Mouse (Mus musculus) embryonic stem cell, embryonic (primary cell): ENCODE results near the gene Lzts2.

Experiments
- CTCF ChIA-PET, 4 experiments: fragments of 300-600 bp in 2 of 4; fragments of 350-600 bp in 2 of 4; sonication (Branson Sonifier 250); formaldehyde crosslinking; loops; one replicate each; lab custom pipeline; 2022; ENCODE audit warnings: inconsistent platforms in 2 of 4; lab: Charles Lee
- POLR2A ChIA-PET, 4 experiments: fragments of 300-600 bp in 2 of 4; fragments of 350-600 bp in 2 of 4; sonication (Branson Sonifier 250); formaldehyde crosslinking; loops; one replicate each; lab custom pipeline; 2022; ENCODE audit warnings: antibody characterized with exemption in 4 of 4, inconsistent platforms in 1 of 4; lab: Charles Lee

The Lzts2 gene

DNA sequence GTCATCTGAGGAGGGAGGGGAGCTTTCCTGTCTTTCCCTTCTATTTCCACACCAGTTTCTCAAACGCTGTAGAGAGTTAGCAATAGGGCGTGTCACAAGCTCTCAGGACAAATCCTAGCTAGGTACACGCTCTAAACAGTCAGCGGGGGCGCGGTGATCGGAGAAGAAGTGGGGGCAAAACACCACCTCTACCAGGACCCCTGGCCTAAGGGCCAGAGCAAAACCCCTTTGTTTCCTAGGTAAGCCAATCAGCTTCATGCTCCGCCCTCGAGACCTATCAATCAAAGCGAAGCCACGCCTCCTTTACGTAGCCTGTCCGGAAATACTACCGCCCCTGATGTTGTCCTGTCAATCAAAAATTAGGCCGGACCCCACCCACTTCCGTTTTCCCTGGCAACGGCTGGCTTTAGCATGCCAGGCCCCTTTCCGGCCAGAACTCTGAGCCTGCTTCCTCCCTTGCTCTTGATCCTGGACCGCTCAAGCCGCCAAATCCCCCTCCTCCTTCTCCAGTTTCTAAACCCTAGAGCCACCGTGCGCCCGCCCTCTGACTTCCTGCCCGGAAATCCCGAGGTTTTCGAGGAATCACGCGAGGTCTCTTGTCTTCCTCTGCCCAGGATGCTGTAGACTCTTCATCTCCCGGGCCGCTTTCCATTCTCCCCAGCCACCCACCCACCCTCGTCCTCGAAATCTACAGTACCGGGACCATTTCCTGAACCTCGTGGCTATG, 44.1 kb downstream of the Lzts2 start:
- ChIA-PET CTCF (interaction anchor here (0.5 to 7.7 kb wide), 41 partner anchors 8 to 236 kb away, joined by 3 to 138 read pairs (median 5); partner anchors contain the start of genes Kazald1 (in 4 of the 4), Sfxn3 (in 4 of the 4), Pdzd7 (in 1 of the 4) and Slf2 (in 1 of the 4)), POLR2A (interaction anchor here (0.5 to 8.2 kb wide), 61 partner anchors 9 to 1249 kb away, joined by 3 to 116 read pairs (median 4); partner anchors contain the start of genes Kazald1 (in 3 of the 4), Sfxn3 (in 3 of the 4), Lzts2 (in 2 of the 4) and Mrpl43 (in 2 of the 4))

- CTCF ChIA-PET, result interaction anchor here (0.5 to 7.7 kb wide), 35 partner anchors 9 to 161 kb away, joined by 3 to 138 read pairs (median 6); partner anchors contain the start of genes Kazald1 (in 4 of the 4), Sfxn3 (in 4 of the 4), Pdzd7 (in 1 of the 4) and Slf2 (in 1 of the 4)
- POLR2A ChIA-PET, result interaction anchor here (0.5 to 8.2 kb wide), 40 partner anchors 11 to 1202 kb away, joined by 3 to 116 read pairs (median 5); partner anchors contain the start of genes Kazald1 (in 3 of the 4), Sfxn3 (in 3 of the 4), Lzts2 (in 2 of the 4) and Pdzd7 (in 2 of the 4)
Measured at GRCm38 (mm10) chr19:45058841-45059240, 44.6 kb downstream of the Lzts2 start.

- ChIA-PET POLR2A (interaction anchor here (0.5 to 3.7 kb wide), 16 partner anchors 10 to 245 kb away, joined by 3 to 59 read pairs (median 3); partner anchors contain the start of genes Kazald1 (in 3 of the 4) and Sfxn3 (in 1 of the 4)), CTCF (interaction anchor here (0.5 to 5.3 kb wide), 43 partner anchors 7 to 1325 kb away, joined by 3 to 62 read pairs (median 4); partner anchors contain the start of genes Kazald1 (in 3 of the 4), Sfxn3 (in 2 of the 4), Lzts2 (in 1 of the 4) and Pdzd7 (in 1 of the 4))
Measured at GRCm38 (mm10) chr19:45063565-45064292, 49.5 kb downstream of the Lzts2 start.

GRCm38 (mm10) chr19:45065226-45065625, 51.0 kb downstream of the Lzts2 start:
- ChIA-PET CTCF (interaction anchor here (0.5 to 5.3 kb wide), 33 partner anchors 9 to 953 kb away, joined by 3 to 62 read pairs (median 6); partner anchors contain the start of genes Kazald1 (in 3 of the 4), Sfxn3 (in 2 of the 4), Lzts2 (in 1 of the 4) and Pdzd7 (in 1 of the 4)), POLR2A (interaction anchor here (0.6 to 3.7 kb wide), 13 partner anchors 10 to 134 kb away, joined by 3 to 59 read pairs (median 4); partner anchors contain the start of genes Kazald1 (in 4 of the 4) and Slf2 (in 1 of the 4))

DNA sequence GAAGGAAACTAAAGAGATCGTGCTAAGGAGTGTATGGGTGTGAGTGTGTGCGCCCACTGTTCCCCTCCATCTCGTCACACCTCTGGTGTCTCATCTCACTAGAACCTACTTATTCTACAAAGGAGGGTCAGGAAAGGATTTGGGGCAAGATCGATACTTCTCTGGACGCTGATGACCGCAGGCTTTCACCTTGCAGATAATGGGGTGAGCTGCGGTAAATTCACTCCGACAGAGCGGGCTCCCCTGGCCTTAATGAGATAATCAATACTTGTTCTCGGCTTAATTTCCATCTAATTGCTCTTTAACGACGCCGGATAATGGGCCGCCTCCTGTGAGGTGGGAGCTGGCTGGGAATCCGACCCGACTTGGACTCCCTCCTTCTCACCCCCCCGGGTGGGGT, 53.0 kb downstream of the Lzts2 start:
- ChIA-PET CTCF (interaction anchor here in 2 of 4 experiments (0.9 to 2.8 kb wide), 4 partner anchors 9 to 94 kb away, joined by 3 to 13 read pairs (median 4); partner anchors contain the start of gene Sfxn3 (in 1 of the 2)), POLR2A (interaction anchor here in 2 of 4 experiments (0.7 to 1.8 kb wide), 6 partner anchors 8 to 94 kb away, joined by 3 to 6 read pairs (median 4); partner anchors contain the start of genes Kazald1 (in 1 of the 2) and Sfxn3 (in 1 of the 2))

DNA sequence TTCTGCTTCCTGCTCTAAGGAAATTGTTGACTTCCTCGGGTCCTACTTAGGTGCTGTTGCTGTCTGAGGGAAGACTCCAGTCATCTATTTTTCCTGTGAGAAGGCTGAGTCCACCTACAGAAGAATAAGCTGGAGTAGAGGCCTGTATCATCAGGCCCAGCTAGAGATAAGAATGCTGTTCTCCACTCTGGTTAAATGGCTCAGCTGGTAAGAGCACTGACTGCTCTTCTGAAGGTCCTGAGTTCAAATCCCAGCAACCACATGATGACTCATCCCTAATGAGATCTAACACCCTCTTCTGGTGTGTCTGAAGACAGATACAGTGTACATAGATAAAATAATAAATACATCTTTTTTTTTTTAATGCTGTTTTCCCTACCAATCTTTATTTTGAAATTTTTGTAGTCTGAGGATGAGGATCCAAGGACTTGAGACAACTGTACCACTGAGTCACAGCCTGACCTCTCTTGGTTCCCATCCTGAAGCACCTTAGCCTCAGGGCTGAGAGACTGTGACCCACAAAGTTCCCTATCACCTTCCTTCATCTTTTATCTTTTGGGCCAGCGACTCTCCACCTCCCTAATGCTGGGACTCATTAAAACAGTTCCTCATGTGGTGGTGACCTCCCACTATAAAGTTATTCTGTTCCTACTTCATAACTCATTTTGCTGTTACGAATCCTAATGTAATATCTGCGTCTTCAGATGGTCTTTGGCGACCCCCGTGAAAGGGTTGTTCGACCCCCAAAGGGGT, 53.7 kb downstream of the Lzts2 start:
- CTCF ChIA-PET, result interaction anchor here in 2 of 4 experiments (0.9 to 2.8 kb wide), 5 partner anchors 9 to 93 kb away, joined by 3 to 13 read pairs (median 4); partner anchors contain the start of gene Sfxn3 (in 1 of the 2)
- POLR2A ChIA-PET, result interaction anchor here in 2 of 4 experiments (0.7 to 1.8 kb wide), 5 partner anchors 7 to 93 kb away, joined by 3 to 6 read pairs (median 4); partner anchors contain the start of genes Kazald1 (in 1 of the 2) and Sfxn3 (in 1 of the 2)

DNA sequence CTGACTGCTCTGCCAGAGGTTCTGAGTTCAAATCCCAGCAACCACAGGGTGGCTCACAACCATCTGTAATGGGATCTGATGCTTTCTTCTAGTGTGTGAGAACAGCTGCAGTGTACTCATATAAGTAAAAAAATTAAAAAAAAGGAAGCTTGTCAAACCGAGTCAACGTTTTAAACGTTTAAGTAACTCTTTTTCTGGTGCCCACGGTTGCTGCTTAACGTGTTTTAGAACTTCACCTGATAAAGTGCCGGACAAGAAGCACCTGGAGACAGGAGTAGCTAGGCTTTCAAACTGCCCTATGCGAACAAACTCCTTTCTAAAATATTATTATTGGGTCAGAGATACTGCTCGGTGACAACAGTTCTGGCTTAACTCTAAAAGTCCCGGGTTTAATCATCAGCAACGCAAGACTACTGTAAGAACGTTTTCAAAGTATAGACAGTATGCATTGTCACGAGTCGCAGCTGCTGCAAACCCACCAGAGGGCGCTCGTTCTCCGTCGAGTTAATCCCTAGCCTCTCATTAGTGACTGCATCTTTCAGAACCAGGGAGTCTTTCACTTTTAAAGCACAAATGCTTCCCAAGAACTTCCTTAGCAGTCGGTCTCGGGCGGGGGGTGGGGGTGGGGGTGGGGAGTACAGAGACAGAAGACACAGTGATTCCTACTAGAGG, 59.8 kb downstream of the Lzts2 start:
- POLR2A ChIA-PET, result interaction anchor here (0.5 to 4.9 kb wide), 85 partner anchors 9 to 1993 kb away, joined by 3 to 116 read pairs (median 6); partner anchors contain the start of genes Sfxn3 (in 3 of the 4), Twnk (in 3 of the 4), Lzts2 (in 2 of the 4) and Tlx1 (in 2 of the 4)
- CTCF ChIA-PET, result interaction anchor here (0.6 to 5.3 kb wide), 53 partner anchors 9 to 1019 kb away, joined by 3 to 100 read pairs (median 6); partner anchors contain the start of genes Sfxn3 (in 3 of the 4), Lzts2 (in 1 of the 4), Pdzd7 (in 1 of the 4) and Tlx1 (in 1 of the 4)

DNA sequence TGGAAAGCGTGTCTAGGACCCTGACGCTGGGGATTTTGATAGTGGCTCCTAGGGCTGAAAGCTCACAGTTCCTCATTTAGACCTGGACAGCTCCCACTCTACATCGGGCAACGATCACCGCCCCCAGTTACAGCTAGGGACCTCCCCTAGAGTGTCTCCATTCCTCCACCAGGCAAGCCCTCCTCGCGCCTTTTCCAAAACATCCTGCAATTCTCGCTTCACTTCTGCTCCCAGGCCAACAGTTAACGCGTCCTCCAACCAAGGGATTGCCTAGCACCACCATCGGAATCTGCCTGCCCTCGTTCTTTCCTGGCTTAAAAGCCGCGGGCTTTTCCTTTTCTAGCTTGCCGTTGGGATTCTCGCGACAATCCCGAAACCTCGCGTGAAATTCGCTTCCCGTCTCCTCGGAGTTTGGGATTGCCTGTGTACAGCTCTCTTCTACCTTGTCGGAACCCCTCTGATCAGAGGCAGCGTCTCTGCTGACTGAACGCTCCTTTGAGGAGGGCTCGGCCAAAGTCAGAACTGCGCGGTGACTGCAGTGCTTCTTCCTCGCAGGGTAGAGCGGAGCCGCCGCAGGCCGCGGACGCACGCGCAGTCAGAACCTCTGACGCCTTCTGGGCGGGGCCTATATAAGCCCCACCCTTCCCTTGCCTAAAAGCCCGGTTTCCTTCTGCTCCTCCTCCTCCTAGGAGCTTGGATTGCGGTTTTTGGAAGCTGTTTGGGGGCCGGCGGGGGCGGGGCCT, 60.5 kb downstream of the Lzts2 start, which contains the start of gene Kazald1:
Kazald1 (plus strand) TSS at position 662 of the 743 bp plus-strand sequence.
- CTCF ChIA-PET, result interaction anchor here (0.6 to 5.3 kb wide), 68 partner anchors 9 to 1019 kb away, joined by 3 to 100 read pairs (median 5); partner anchors contain the start of genes Sfxn3 (in 3 of the 4), Hif1an (in 1 of the 4), Lzts2 (in 1 of the 4) and Pdzd7 (in 1 of the 4)
- POLR2A ChIA-PET, result interaction anchor here (0.5 to 4.9 kb wide), 114 partner anchors 8 to 792 kb away, joined by 3 to 116 read pairs (median 4); partner anchors contain the start of genes Sfxn3 (in 3 of the 4), Twnk (in 3 of the 4), Lzts2 (in 2 of the 4) and Tlx1 (in 2 of the 4)

DNA sequence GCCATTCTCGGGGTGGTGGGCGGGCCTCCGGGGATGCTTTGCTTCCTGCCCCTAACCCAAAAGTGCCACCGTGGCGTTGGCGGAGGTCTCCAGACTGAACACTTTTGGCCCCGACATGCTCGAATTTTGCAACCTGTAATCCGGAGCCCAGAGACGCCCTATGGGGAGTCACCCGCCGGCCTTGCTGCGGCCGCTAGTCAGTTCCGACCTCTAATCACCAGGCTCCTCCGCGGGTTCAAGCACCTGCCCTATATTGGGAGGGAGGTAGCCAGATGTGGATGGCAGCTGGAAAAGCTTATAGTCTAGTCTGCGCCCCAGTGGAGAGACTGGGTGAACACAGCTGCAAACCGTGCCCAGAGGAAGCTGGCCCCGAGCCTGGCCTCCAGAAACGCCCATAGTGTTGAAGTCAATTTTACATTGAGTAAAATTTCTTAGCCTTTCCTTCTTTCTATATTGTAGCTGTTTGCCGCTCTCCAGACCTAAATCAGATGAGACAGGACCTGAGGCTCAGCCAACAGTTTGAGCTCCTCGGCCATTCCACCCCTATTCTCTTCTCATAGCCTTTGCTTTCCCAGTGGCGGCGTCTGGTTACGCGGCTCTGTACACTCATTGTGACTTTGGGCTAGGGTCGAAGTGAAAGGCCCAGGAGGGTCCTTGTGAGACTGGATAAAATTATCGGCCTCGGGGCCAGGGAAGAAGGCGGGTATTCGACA, 61.3 kb downstream of the Lzts2 start:
- ChIA-PET CTCF (interaction anchor here (0.6 to 5.3 kb wide), 53 partner anchors 8 to 531 kb away, joined by 3 to 100 read pairs (median 6); partner anchors contain the start of genes Sfxn3 (in 3 of the 4), Hif1an (in 1 of the 4), Lzts2 (in 1 of the 4) and Pdzd7 (in 1 of the 4)), POLR2A (interaction anchor here (0.5 to 4.9 kb wide), 109 partner anchors 8 to 793 kb away, joined by 3 to 116 read pairs (median 4); partner anchors contain the start of genes Sfxn3 (in 3 of the 4), Twnk (in 3 of the 4), Lzts2 (in 2 of the 4) and Tlx1 (in 2 of the 4))

- POLR2A ChIA-PET, result interaction anchor here in 3 of 4 experiments (0.6 to 4.9 kb wide), 60 partner anchors 8 to 652 kb away, joined by 3 to 116 read pairs (median 6); partner anchors contain the start of genes Sfxn3 (in 2 of the 3), Twnk (in 2 of the 3), Gm17018 (in 1 of the 3) and Lzts2 (in 1 of the 3)
- CTCF ChIA-PET, result interaction anchor here (0.5 to 5.3 kb wide), 31 partner anchors 11 to 140 kb away, joined by 3 to 100 read pairs (median 8); partner anchors contain the start of genes Lzts2 (in 1 of the 4), Sfxn3 (in 1 of the 4) and Tlx1 (in 1 of the 4)
Measured at GRCm38 (mm10) chr19:45076036-45076575, 61.9 kb downstream of the Lzts2 start.
